Mouse (Mus musculus): Measurements from ENCODE around the gene Ank3.

DNA sequence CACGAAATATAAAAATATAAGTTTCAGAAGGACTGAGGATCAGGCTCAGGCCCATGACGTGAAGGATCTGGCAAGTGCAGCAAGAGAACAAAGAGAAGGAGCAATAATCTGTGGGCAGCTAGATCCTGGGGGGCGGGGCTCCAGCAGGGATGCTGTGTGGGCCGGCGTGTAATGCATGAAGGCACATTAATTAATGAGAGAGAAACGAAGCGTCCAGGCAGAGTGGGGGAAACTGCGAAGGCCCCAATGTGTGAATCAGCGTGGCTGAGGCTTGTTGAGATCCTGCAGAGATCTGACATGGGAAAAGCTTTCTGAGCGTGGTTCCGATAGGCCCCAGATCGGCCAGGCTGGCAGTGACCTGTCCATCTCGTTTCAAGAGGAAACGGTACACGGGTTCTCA lies 279.7 kb downstream of the Ank3 start:
- TF ChIP-seq SMC3 (IDR thresholded peaks at IDR 0.05; ENCODE audit: low read depth, low read length), result no peak
- no peak for TF ChIP-seq POLR2A (IDR thresholded peaks at IDR 0.05; ENCODE audit: control insufficient read depth in 1 of 2, insufficient read depth in 1 of 2, low read depth in 1 of 2, low read length in 2 of 2, poor library complexity in 1 of 2)
- TF ChIP-seq CTCF (IDR thresholded peaks at IDR 0.05 in 2 of 3, conservative IDR thresholded peaks at IDR 0.05 in 1 of 3; ENCODE audit: control insufficient read depth in 1 of 3, insufficient read depth in 1 of 3, low read depth in 2 of 3, low read length in 3 of 3, poor library complexity in 1 of 3, severe bottlenecking in 1 of 3), result no peak
- TF ChIP-seq HCFC1 (IDR thresholded peaks at IDR 0.05; ENCODE audit: low read depth, low read length), result no peak
- TF ChIP-seq TCF12 (IDR thresholded peaks at IDR 0.05; ENCODE audit: low read depth, low read length), result no peak

Data from MEL (cell line).